Mouse (Mus musculus): ENCODE measurements around the gene Oxld1.

The Oxld1 gene

DNA sequence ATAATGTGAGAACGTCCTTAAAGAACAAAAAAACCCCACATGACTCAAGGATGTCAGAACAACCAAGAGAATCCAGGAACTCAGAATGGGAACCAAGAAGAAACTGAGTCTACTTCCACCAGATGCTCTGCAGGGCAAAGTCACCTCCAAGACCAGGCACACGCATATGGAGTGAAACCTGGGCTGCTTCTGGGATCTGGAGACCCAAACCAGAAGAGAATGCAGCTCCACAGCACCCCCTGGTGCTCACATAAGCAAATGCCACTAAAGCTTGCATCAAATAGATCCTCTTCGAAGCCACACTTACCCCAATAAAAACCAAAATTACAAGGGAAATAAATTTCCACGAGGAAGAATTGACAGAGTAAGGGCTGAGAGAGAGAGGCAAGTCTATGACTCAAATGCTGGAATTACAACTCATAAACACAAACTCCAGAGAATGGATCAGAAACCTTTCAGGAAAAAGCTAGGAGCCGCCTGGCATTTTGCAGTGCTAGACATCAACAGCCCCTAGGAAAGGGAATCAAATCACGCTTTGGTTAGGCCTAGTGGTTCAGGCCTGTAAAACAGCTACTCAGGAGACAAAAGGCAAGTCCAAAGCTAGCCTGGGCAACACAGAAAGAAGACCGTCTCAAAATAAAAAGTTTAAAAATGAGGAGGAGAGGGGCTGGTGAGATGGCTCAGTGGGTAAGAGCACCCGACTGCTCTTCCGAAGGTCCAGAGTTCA is 34.1 kb downstream of the Oxld1 start:
- peak; percentile 78 for DNase-seq (ENCODE audit: low read depth)

DNA sequence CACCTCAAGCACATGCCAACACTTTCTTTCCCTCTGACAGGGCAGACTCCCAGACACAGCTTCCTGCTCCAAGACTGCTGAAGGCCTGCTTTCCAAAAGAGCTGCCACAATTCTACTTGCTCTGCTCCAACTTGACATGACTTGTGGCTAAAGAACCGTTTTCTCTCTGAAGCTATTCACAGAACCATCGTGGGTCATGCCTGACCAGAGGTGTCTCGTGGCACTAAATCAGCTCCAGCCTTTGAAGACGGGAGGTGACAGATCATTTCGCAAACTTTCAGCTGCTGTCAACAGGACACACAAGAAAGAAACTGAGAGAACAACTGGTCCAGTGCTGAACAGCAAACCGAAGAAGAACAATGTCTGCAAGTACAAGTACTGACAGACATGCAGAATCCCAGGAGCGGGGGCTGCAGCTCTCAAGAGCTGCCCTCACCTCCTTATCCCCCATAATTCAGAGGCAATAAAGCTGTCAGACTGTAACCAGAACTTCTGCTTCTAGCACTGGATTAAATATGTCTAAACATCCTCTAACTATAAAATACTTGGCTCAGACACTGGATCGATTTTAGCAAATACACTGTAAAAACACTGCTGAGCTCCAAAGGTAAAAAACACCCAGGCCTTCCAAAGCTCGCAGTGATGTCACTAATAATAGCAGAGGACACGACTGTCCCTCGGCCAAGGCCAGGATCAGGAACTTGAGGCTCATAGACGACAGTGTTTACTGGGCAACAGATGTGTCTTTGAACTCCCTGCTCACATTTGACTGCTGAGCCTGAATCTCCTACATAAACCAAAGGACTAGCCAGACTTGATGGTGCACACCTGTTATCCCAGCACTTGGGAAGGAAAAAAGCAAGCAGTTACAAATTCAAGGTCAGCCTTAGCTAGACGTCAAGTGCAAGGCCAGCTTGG is 35.0 kb downstream of the Oxld1 start:
- DNase-seq (ENCODE audit: low read depth): no peak

DNA sequence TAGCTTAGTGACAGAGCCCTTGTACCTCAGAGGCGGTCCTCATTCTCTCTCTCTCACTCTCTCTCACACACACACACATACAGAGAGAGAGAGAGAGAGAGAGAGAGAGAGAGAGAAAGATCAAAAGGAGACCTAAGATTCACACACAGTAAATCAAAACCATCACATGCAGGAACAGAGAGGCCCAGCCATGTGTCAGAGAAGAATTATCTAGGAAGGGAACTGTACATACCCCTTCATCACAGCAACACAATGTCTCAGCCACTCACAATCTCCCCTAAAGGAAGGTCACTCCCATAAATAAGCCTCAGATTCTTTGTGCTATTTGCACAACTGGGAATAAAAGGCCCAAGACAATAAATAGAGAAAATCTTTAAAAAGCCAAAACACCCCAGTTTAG is 39.3 kb downstream of the Oxld1 start:
- no peak for DNase-seq (ENCODE audit: low read depth)

DNA sequence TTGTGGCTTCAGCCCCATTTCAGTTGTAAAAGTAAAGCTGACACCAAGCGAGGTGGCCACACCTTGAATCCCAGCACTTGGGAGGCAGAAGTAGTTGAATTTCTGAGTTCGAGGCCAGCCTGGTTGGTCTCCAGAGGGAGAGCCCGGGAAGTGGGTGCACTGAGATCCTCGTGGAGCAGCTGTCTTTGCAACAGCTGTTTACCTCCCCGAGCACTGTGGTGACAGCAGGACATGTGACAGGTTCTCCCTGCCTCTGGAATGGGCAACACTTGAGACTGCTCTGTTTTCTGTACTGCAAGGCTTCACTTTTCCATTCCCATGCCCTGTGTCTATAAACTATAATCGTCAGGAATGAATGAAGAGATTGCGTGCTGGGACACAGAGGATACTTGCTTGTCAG is 40.0 kb downstream of the Oxld1 start:
- DNase-seq (ENCODE audit: low read depth): no peak

DNA sequence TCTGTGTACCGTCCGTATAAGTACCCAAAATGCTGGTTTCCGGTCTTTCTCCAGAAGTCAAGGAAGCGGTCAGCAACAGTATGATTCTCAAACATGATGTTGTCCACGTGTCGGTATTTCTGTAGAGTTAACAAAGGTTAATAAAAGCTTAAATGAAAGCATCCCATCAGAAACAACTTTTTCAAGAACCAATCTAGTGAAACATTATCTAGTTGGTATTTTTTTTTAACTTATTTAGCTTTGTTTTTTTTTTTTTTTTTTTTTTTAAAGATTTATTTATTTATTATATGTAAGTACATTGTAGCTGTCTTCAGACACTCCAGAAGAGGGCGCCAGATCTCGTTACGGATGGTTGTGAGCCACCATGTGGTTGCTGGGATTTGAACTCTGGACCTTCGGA is 44.2 kb downstream of the Oxld1 start:
- DNase-seq (ENCODE audit: low read depth): peak; percentile 20

Measured in induced T-regulatory cell, adult 2 months (primary cell).